Mouse (Mus musculus): ENCODE data around the gene 1700028K03Rik. TPM values are rescaled to one million over a fixed set of nuclear protein-coding genes. Genes with fewer than 3 reads are reported as not detected.

1700028K03Rik gene
- total RNA-seq, 1 experiment from 2014 or later = 0.12 TPM

DNA sequence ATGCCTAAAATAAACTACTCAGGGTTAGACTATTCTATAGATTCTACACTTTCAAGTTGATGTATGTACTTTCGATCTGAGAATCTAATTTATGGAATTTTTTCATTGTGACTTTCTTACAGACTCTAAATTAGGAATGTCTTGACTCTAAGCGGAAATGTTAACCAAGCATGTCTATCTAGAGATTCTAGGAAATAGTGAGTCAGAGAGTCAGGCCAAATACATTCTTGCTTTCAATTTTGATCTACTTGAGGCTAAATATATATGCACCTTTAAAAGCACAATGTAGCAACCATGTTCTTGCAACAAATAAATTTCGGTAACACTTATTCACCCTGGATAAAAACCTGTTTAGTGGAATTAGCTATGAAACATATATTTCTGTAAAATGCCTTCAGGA is 5.7 kb upstream of the 1700028K03Rik start:
- no peak for ATAC-seq (ENCODE audit: extremely low read depth, insufficient number of reproducible peaks, low FRiP score, poor library complexity, severe bottlenecking)

DNA sequence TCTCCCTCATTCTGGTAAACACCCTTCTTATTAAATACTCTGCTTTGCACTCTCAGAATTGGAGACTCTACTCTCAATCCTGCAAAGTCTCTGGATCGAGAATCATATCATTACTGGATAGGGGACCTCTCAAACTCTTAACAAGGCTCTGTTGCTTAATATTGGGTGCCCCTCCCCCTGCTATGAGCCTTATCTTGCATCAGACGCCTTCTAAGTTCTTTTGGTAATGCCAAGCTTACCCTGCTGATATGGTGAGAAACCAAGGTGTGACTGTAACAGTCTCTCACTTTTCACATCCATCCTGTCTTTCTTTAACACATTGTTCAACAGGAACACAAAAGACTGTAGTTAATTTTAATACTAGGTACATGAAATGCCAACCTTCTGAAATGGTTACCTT is 919 bp upstream of the 1700028K03Rik start:
- ATAC-seq (ENCODE audit: extremely low read depth, insufficient number of reproducible peaks, low FRiP score, poor library complexity, severe bottlenecking) = no peak

GRCm38 (mm10) chr5:107541696-107542095 is 7.2 kb downstream of the 1700028K03Rik start:
- no peak for ATAC-seq (ENCODE audit: extremely low read depth, insufficient number of reproducible peaks, low FRiP score, poor library complexity, severe bottlenecking)

DNA sequence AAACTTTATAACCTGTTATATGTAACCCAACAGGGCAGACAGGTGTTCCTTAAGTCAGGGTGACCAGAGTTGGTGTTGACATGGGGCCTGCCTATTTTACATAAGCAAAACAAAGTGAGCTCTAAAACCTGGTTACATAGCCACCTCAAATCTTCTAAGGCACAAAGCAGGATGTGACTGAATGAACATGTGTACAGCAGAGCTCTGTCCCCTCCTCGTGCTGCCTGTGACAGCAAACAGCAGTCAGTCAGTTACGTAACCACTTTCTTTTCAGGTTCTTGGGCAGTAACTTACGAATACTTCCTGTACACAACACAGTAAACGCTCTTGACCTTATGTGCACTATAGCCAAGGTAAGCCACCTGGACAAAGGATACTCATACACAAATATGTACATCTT is 11.4 kb downstream of the 1700028K03Rik start:
- peak; percentile 26; the same call in 1 of the 2 replicates for ATAC-seq (ENCODE audit: extremely low read depth, insufficient number of reproducible peaks, low FRiP score, poor library complexity, severe bottlenecking)

DNA sequence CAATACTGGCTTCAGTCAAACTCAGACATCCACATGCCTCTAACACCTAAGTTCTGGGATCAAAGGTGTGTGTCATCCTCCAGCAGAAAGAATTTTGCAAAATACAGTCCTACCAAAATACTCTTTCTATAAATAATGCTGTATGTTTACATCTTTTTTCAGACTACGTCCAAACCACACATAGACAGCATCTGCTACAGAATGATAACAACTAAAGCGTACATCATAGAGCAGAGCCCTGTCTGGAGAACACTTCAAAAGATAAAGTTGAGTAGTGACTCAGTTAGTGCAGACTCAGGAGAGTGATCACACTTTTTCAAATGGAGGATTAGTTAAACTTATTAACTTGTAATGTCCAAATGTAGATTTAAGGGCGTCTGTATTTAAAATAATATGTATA is 13.4 kb downstream of the 1700028K03Rik start:
- ATAC-seq (ENCODE audit: extremely low read depth, insufficient number of reproducible peaks, low FRiP score, poor library complexity, severe bottlenecking) = no peak

DNA sequence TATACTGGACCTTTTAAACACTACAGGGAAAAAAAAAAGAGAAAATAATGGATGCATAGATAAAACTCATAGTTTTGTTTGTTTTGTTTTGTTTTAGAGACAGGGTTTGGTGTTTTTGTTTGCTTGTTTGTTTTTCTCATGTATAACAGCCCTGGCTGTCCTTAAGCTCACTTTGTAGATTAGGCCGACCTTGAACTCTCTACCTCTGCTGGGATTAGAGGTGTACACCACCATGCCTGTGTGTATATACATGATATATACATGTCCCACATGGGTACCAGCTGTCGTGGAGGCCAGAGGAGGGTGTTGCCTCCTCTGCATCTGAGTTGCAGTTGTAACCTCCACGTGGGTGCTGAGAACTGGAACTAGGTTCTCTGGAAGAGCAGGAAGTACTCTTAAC is 13.9 kb downstream of the 1700028K03Rik start:
- ATAC-seq (ENCODE audit: extremely low read depth, insufficient number of reproducible peaks, low FRiP score, poor library complexity, severe bottlenecking) = no peak

DNA sequence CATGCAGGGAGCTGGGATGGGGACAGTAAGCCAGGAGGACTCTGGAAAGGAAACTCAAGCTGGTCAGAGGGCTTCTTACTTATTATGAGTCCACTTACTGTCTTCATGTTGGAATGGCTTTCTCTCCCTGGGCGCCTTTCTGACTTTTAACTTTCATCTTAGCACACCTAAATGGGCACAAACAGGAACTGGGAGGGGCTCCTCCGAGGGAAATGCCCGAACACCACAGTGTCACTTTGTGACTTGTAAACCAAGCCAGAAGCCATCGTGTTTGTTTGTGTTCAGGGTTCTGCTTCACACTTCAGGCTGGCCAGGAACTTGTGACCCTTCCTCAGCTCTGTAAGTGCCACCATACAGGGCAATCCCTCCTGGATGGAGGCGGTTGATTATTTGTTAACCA is 19.8 kb downstream of the 1700028K03Rik start:
- ATAC-seq (ENCODE audit: extremely low read depth, insufficient number of reproducible peaks, low FRiP score, poor library complexity, severe bottlenecking) = no peak

GRCm38 (mm10) chr5:107556969-107557368 is 22.5 kb downstream of the 1700028K03Rik start:
- ATAC-seq (ENCODE audit: extremely low read depth, insufficient number of reproducible peaks, low FRiP score, poor library complexity, severe bottlenecking) = no peak

GRCm38 (mm10) chr5:107569148-107569547 is 34.6 kb downstream of the 1700028K03Rik start:
- ATAC-seq (ENCODE audit: extremely low read depth, insufficient number of reproducible peaks, low FRiP score, poor library complexity, severe bottlenecking) = no peak

- ATAC-seq (ENCODE audit: extremely low read depth, insufficient number of reproducible peaks, low FRiP score, poor library complexity, severe bottlenecking) = peak; percentile 89
Measured at GRCm38 (mm10) chr5:107597301-107598077, 63.0 kb downstream of the 1700028K03Rik start, which contains the start of the genes Rpap2 and Glmn. Gene Rpap2, plus strand, starts transcription at chr5:107597373. Gene Glmn, minus strand, starts transcription at chr5:107597888.

- no peak for ATAC-seq (ENCODE audit: extremely low read depth, insufficient number of reproducible peaks, low FRiP score, poor library complexity, severe bottlenecking)
Measured at GRCm38 (mm10) chr5:107598380-107598779, 63.9 kb downstream of the 1700028K03Rik start.

Other genes with a start within 250 kb of the 1700028K03Rik start
- gene Tgfbr3, start 245.1 kb upstream of the 1700028K03Rik start, total RNA-seq (2017) = 2.0 and 2.7 TPM in 2 replicates
- 0.49 and 1.4 TPM in 2 replicates for gene Brdt, start 203.6 kb upstream of the 1700028K03Rik start, total RNA-seq (2017)
- gene Ephx4, start 132.0 kb upstream of the 1700028K03Rik start, total RNA-seq (2017) = not detected in 2 replicates
- gene Lpcat2b, start 103.2 kb upstream of the 1700028K03Rik start, total RNA-seq (2017) = 0.12 TPM in 1 of 2 replicates, not detected in the other
- 9.7 and 9.9 TPM in 2 replicates for gene Btbd8, start 96.7 kb upstream of the 1700028K03Rik start, total RNA-seq (2017)
- gene Gm42669, start 27.1 kb upstream of the 1700028K03Rik start, total RNA-seq (2017) = 1.2 and 1.4 TPM in 2 replicates
- 25.1 and 31.4 TPM in 2 replicates for gene Rpap2, start 62.7 kb downstream of the 1700028K03Rik start, total RNA-seq (2017)
- gene Glmn, start 63.2 kb downstream of the 1700028K03Rik start, total RNA-seq (2017) = 14.3 and 17.4 TPM in 2 replicates
- gene Gfi1, start 191.3 kb downstream of the 1700028K03Rik start, total RNA-seq (2017) = 0.98 and 1.9 TPM in 2 replicates

Measured in neutrophil, adult 5-6 weeks (primary cell).